In genomic region chr11:8659061-8659460, GRCm38 (mm10) we compare ENCODE assay signal across 9 mouse cellular contexts. TPM values are rescaled to one million over a fixed set of nuclear protein-coding genes. Genes with fewer than 3 reads are reported as not detected.
DNase-seq lines count a peak whose midpoint lies in the region; ATAC-seq and TF ChIP-seq lines count a peak whose summit lies in the region.
"Had no signal": no experiment of that assay in that cellular context is flagged by ENCODE, and none has a peak within 500 bp of the region (broad histone marks: within the 10 kb centered on the region; RNA-seq: fewer than 3 reads in every experiment).

No protein-coding gene starts in this region.

- H3K36me3 ChIP-seq in midbrain, embryonic 16.5 days (ENCODE audit: control insufficient read depth, insufficient read depth, low read length), result no peaks in the 10 kb centered on the region
- no peaks in the 10 kb centered on the region for H3K36me3 ChIP-seq in midbrain, postnatal 0 days (ENCODE audit: insufficient read depth, low read length)
- H3K36me3 ChIP-seq in stomach, postnatal 0 days (ENCODE audit: control insufficient read depth, insufficient read depth, low read length), result no peaks in the 10 kb centered on the region
- H3K36me3 ChIP-seq: liver, embryonic 15.5 days had no signal

- H3K4me3 ChIP-seq in midbrain, embryonic 16.5 days (ENCODE audit: low read depth, low read length), result no peak overlapping the region
- H3K4me3 ChIP-seq in midbrain, postnatal 0 days (ENCODE audit: low read depth, low read length), result no peak overlapping the region
- H3K4me3 ChIP-seq in gastrocnemius, adult 2 months, result no peak overlapping the region
- no peak overlapping the region for H3K4me3 ChIP-seq in stomach, postnatal 0 days (ENCODE audit: low read depth, low read length)
- H3K4me3 ChIP-seq: liver, embryonic 15.5 days had no signal

- 0 out of 2 replicates have a peak, but pooled peaks have one; percentile 21 for ATAC-seq in midbrain, embryonic 16.5 days
- no peak for ATAC-seq in midbrain, postnatal 0 days (ENCODE audit: low FRiP score)
- ATAC-seq in stomach, postnatal 0 days (ENCODE audit: low FRiP score, low TSS enrichment), result no peak
- no peak for ATAC-seq in megakaryocyte, adult 5-6 weeks (ENCODE audit: poor library complexity, severe bottlenecking)

- no peak for TF ChIP-seq EP300 in stomach, postnatal 0 days (optimal IDR thresholded peaks at IDR 0.05)

- H3K9me3 ChIP-seq in midbrain, embryonic 16.5 days (replicated peaks; ENCODE audit: control insufficient read depth, low read length, poor library complexity, severe bottlenecking), result no peaks in the 10 kb centered on the region
- no peaks in the 10 kb centered on the region for H3K9me3 ChIP-seq in midbrain, postnatal 0 days (ENCODE audit: low read length)
- H3K9me3 ChIP-seq in stomach, postnatal 0 days (ENCODE audit: control insufficient read depth, low read length), result no peaks in the 10 kb centered on the region
- H3K9me3 ChIP-seq: liver, embryonic 15.5 days had no signal

- 69% methylated on average over 6 of the region's 6 CpGs for WGBS in midbrain, embryonic 16.5 days
- WGBS in midbrain, postnatal 0 days, result 67% methylated on average over 6 of the region's 6 CpGs
- 38% methylated on average over 6 of the region's 6 CpGs for WGBS in stomach, postnatal 0 days

- intact Hi-C loops in gastrocnemius, adult 2 months (cut with DNase I), result no loop called here

- H3K4me2 ChIP-seq in midbrain, embryonic 16.5 days (ENCODE audit: low read length), result no peak overlapping the region
- H3K4me2 ChIP-seq in midbrain, postnatal 0 days (ENCODE audit: low read depth, low read length, poor library complexity, severe bottlenecking), result no peak overlapping the region
- no peak overlapping the region for H3K4me2 ChIP-seq in stomach, postnatal 0 days (replicated peaks; ENCODE audit: low read depth)

- H3K27me3 ChIP-seq in midbrain, embryonic 16.5 days (ENCODE audit: control insufficient read depth, insufficient read depth, low read depth, low read length), result no peaks in the 10 kb centered on the region
- no peaks in the 10 kb centered on the region for H3K27me3 ChIP-seq in midbrain, postnatal 0 days (ENCODE audit: insufficient read depth, low read length)
- H3K27me3 ChIP-seq in stomach, postnatal 0 days (ENCODE audit: control insufficient read depth, insufficient read depth, low read length), result no peaks in the 10 kb centered on the region

- DNase-seq in midbrain, postnatal 0 days (ENCODE audit: low spot score), result no peak
- DNase-seq in gastrocnemius, adult 2 months, result peak; percentile 73
- peak; percentile 66 for DNase-seq in kidney, adult 9 months
- no peak for DNase-seq in stomach, postnatal 0 days (ENCODE audit: low spot score)
- DNase-seq in retina, postnatal 1 day, result no peak
- no peak for DNase-seq in spleen, postnatal 4 days (ENCODE audit: low spot score in 2 of 2)

- 0 out of 2 replicates have a peak, but pooled peaks cover 3% of the 10 kb centered on the region for H3K4me1 ChIP-seq in midbrain, embryonic 16.5 days (ENCODE audit: control insufficient read depth, insufficient read depth, low read length)
- peaks cover 5% of the 10 kb centered on the region; the same call in 1 of the 2 replicates for H3K4me1 ChIP-seq in midbrain, postnatal 0 days (ENCODE audit: insufficient read depth, low read length)
- no peaks in the 10 kb centered on the region; the same call in 1 of the 2 replicates for H3K4me1 ChIP-seq in stomach, postnatal 0 days (replicated peaks; ENCODE audit: control insufficient read depth, insufficient read depth)

- TF ChIP-seq CTCF in midbrain, postnatal 0 days (IDR thresholded peaks at IDR 0.05), result no peak
- TF ChIP-seq CTCF in gastrocnemius, adult 2 months (IDR thresholded peaks at IDR 0.05), result no peak
- TF ChIP-seq CTCF in stomach, postnatal 0 days (IDR thresholded peaks at IDR 0.05; ENCODE audit: low read depth), result no peak

- H3K27ac ChIP-seq in midbrain, embryonic 16.5 days (ENCODE audit: low read length), result no peak overlapping the region
- no peak overlapping the region for H3K27ac ChIP-seq in midbrain, postnatal 0 days (ENCODE audit: low read depth, low read length)
- peak overlapping the region; percentile 49 for H3K27ac ChIP-seq in gastrocnemius, adult 2 months
- H3K27ac ChIP-seq in stomach, postnatal 0 days (replicated peaks), result 0 out of 2 replicates have a peak overlapping the region, but pooled peaks have one; percentile 1
- H3K27ac ChIP-seq: liver, embryonic 15.5 days had no signal

- no peak overlapping the region for H3K9ac ChIP-seq in midbrain, embryonic 16.5 days (ENCODE audit: low read depth, low read length)
- H3K9ac ChIP-seq in midbrain, postnatal 0 days (replicated peaks; ENCODE audit: low read length, poor library complexity, severe bottlenecking), result no peak overlapping the region
- H3K9ac ChIP-seq in stomach, postnatal 0 days (ENCODE audit: low read length), result no peak overlapping the region
- H3K9ac ChIP-seq: liver, embryonic 15.5 days had no signal

RNA-seq across cellular contexts. Expression of gene Tns3, which starts 5.3 kb away (rescaled TPM):
- 5.3 TPM in 2 replicates for polyA plus RNA-seq in midbrain, embryonic 16.5 days (2015; fragmentation: Nextera tagmentation; extraction: Ambion mirVana)
- 33.3 and 38.7 TPM in 2 replicates for total RNA-seq in midbrain, postnatal 0 days (2014; rRNA removed)
- 4.7 and 4.9 TPM in 2 replicates for polyA plus RNA-seq in midbrain, postnatal 0 days (2015; fragmentation: Nextera tagmentation; extraction: Ambion mirVana)
- total RNA-seq in gastrocnemius, adult 2 months (2021), result 1 to 10 TPM; 4.9 to 9.8 TPM
- 10.4 and 10.5 TPM in 2 replicates for polyA plus RNA-seq in stomach, postnatal 0 days (2015; fragmentation: Nextera tagmentation; extraction: Ambion mirVana)
- total RNA-seq in megakaryocyte, adult 5-6 weeks (2015), result 29.6 and 35.7 TPM in 2 replicates
- total RNA-seq in megakaryocyte, adult 5-6 weeks (2017), result 15.9 and 17.6 TPM in 2 replicates

Comparison
In these comparisons a context has a peak if more than half of its experiments do, and no peak if none do; other contexts are left out.
1. H3K27ac ChIP-seq: peak in gastrocnemius, adult 2 months (single experiment) and stomach, postnatal 0 days (single experiment); none in midbrain, embryonic 16.5 days (single experiment) and midbrain, postnatal 0 days (single experiment).
2. DNase-seq: peak in gastrocnemius, adult 2 months (single experiment) and kidney, adult 9 months (single experiment); none in midbrain, postnatal 0 days (single experiment), stomach, postnatal 0 days (single experiment), retina, postnatal 1 day (single experiment) and spleen, postnatal 4 days (0 of 2).